Comparison of ENCODE assay signal across 12 mouse cellular contexts in the genomic region with DNA sequence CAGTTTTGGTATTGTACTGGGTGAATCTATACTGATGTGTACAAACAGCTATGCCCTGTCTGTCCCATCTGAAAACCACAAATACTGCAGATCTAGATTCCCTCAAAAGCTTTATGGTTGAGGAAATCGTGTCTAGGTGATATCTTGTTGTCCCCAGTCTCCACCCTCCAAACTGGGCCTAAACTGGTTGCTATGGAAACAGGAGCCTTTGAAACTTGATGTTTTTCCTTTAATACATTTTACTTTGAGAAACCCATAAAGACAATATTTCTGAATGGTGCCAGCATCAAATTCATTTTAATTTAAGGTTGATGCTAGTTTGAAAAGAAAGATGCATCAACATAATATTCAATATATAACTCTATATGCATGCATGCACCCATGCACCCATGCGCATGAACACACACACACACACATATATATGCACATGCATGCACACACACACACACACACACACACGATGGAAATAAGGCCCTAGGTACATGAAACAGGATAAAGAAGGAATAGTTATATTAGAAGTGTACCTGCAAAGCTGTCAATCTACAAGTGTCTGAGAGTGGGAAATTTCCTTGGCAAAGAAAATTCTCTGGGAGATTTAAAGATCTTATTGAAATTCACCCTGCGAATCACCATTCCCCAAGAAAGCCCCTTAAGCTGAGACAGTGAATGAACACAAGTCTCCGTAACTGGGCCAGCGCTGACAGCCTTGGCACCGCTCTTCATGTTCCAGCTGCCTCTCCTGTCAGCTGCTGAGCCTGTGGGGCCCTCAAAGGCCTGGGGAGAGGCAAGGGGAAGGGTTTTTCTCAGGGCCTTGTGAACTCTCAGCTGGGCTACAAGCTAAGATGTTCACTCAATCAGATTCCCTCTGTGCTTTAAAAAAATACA.
DNase-seq lines count a peak whose midpoint lies in the region; ATAC-seq and TF ChIP-seq lines count a peak whose summit lies in the region.
"Had no signal": no experiment of that assay in that cellular context is flagged by ENCODE, and none has a peak within 500 bp of the region (broad histone marks: within the 10 kb centered on the region; RNA-seq: fewer than 3 reads in every experiment).

No protein-coding gene starts in this region.

- no peaks in the 10 kb centered on the region for H3K36me3 ChIP-seq in hindbrain, embryonic 12.5 days
- no peaks in the 10 kb centered on the region for H3K36me3 ChIP-seq in hindbrain, embryonic 11.5 days (ENCODE audit: control insufficient read depth, insufficient read depth, low read length)
- no peaks in the 10 kb centered on the region for H3K36me3 ChIP-seq in forebrain, postnatal 0 days (ENCODE audit: insufficient read depth)
- no peaks in the 10 kb centered on the region for H3K36me3 ChIP-seq in thymus, adult 2 months (ENCODE audit: control insufficient read depth, insufficient read depth, low read length)
- H3K36me3 ChIP-seq in liver, embryonic 12.5 days = no peaks in the 10 kb centered on the region
- H3K36me3 ChIP-seq: liver, embryonic 15.5 days; stomach, embryonic 15.5 days had no signal

- H3K9ac ChIP-seq in hindbrain, embryonic 12.5 days = no peak overlapping the region
- H3K9ac ChIP-seq in hindbrain, embryonic 11.5 days (ENCODE audit: low read depth, low read length) = no peak overlapping the region
- H3K9ac ChIP-seq in forebrain, postnatal 0 days = no peak overlapping the region
- no peak overlapping the region for H3K9ac ChIP-seq in liver, embryonic 12.5 days
- H3K9ac ChIP-seq: liver, embryonic 15.5 days; stomach, embryonic 15.5 days had no signal

- TF ChIP-seq CTCF in forebrain, postnatal 0 days (IDR thresholded peaks at IDR 0.05; ENCODE audit: low read depth) = no peak
- TF ChIP-seq CTCF in thymus, adult 2 months (IDR thresholded peaks at IDR 0.05; ENCODE audit: borderline replicate concordance, control insufficient read depth, extremely low read depth, insufficient read depth, low read length, poor library complexity) = no peak

- no peak overlapping the region for H3K4me2 ChIP-seq in hindbrain, embryonic 12.5 days (replicated peaks)
- no peak overlapping the region for H3K4me2 ChIP-seq in hindbrain, embryonic 11.5 days (replicated peaks; ENCODE audit: low read depth, low read length)
- H3K4me2 ChIP-seq in forebrain, postnatal 0 days (ENCODE audit: low read depth) = no peak overlapping the region
- no peak overlapping the region for H3K4me2 ChIP-seq in liver, embryonic 12.5 days
- H3K4me2 ChIP-seq: liver, embryonic 15.5 days; stomach, embryonic 15.5 days had no signal

- TF ChIP-seq POLR2A in thymus, adult 2 months (IDR thresholded peaks at IDR 0.05; ENCODE audit: control insufficient read depth, extremely low read depth, insufficient read depth, low read length, poor library complexity) = no peak

- DNase-seq in hindbrain, embryonic 11.5 days (ENCODE audit: low spot score) = no peak
- DNase-seq in forebrain, postnatal 0 days = peak; percentile 66
- DNase-seq in left cerebral cortex, postnatal 10 days (ENCODE audit: extremely low spot score in 1 of 2, low spot score in 2 of 2) = peak; percentile 48 to 64
- DNase-seq in right cerebral cortex, adult 2 months (ENCODE audit: low spot score in 2 of 2) = peak; percentile 12 to 41
- no peak for DNase-seq in thymus, adult 2 months
- no peak for DNase-seq in heart, postnatal 36 days
- DNase-seq: heart, adult 11 months; kidney, adult 18-20 months had no signal

- peak; percentile 69; the same call in 1 of the 2 replicates for ATAC-seq in hindbrain, embryonic 12.5 days (ENCODE audit: low FRiP score)
- ATAC-seq in hindbrain, embryonic 11.5 days (ENCODE audit: low FRiP score) = no peak
- ATAC-seq in forebrain, postnatal 0 days = peak; percentile 90
- no peak for ATAC-seq in liver, embryonic 12.5 days

- H3K9me3 ChIP-seq in hindbrain, embryonic 12.5 days (replicated peaks) = no peaks in the 10 kb centered on the region
- H3K9me3 ChIP-seq in hindbrain, embryonic 11.5 days (ENCODE audit: control insufficient read depth, low read length) = no peaks in the 10 kb centered on the region
- no peaks in the 10 kb centered on the region for H3K9me3 ChIP-seq in forebrain, postnatal 0 days (ENCODE audit: low read length)
- no peaks in the 10 kb centered on the region for H3K9me3 ChIP-seq in liver, embryonic 12.5 days (replicated peaks)
- H3K9me3 ChIP-seq: liver, embryonic 15.5 days; stomach, embryonic 15.5 days had no signal

- H3K27ac ChIP-seq in hindbrain, embryonic 12.5 days = no peak overlapping the region
- no peak overlapping the region for H3K27ac ChIP-seq in hindbrain, embryonic 11.5 days (ENCODE audit: low read depth, low read length)
- H3K27ac ChIP-seq in forebrain, postnatal 0 days (ENCODE audit: low read depth, low read length) = no peak overlapping the region
- H3K27ac ChIP-seq in thymus, adult 2 months (ENCODE audit: control insufficient read depth, insufficient read depth, low read length) = no peak overlapping the region
- no peak overlapping the region for H3K27ac ChIP-seq in liver, embryonic 12.5 days
- H3K27ac ChIP-seq: liver, embryonic 15.5 days; stomach, embryonic 15.5 days had no signal

- no peak overlapping the region for H3K4me3 ChIP-seq in hindbrain, embryonic 12.5 days
- H3K4me3 ChIP-seq in hindbrain, embryonic 11.5 days (ENCODE audit: low read depth, low read length) = no peak overlapping the region
- H3K4me3 ChIP-seq in forebrain, postnatal 0 days (ENCODE audit: low read depth, low read length) = no peak overlapping the region
- H3K4me3 ChIP-seq in thymus, adult 2 months (ENCODE audit: control insufficient read depth, insufficient read depth, low read length) = no peak overlapping the region
- H3K4me3 ChIP-seq in liver, embryonic 12.5 days = no peak overlapping the region
- H3K4me3 ChIP-seq: liver, embryonic 15.5 days; stomach, embryonic 15.5 days had no signal

- no peaks in the 10 kb centered on the region for H3K4me1 ChIP-seq in hindbrain, embryonic 12.5 days
- H3K4me1 ChIP-seq in hindbrain, embryonic 11.5 days (replicated peaks; ENCODE audit: control insufficient read depth, insufficient read depth, low read length) = no peaks in the 10 kb centered on the region
- 0 out of 2 replicates have a peak, but pooled peaks cover 7% of the 10 kb centered on the region for H3K4me1 ChIP-seq in forebrain, postnatal 0 days (ENCODE audit: insufficient read depth)
- H3K4me1 ChIP-seq in thymus, adult 2 months (replicated peaks; ENCODE audit: control insufficient read depth, insufficient read depth, low read length) = no peaks in the 10 kb centered on the region
- H3K4me1 ChIP-seq in liver, embryonic 12.5 days = no peaks in the 10 kb centered on the region
- H3K4me1 ChIP-seq: liver, embryonic 15.5 days; stomach, embryonic 15.5 days had no signal

- H3K27me3 ChIP-seq in hindbrain, embryonic 12.5 days = no peaks in the 10 kb centered on the region
- H3K27me3 ChIP-seq in hindbrain, embryonic 11.5 days (ENCODE audit: control insufficient read depth, insufficient read depth, low read length) = no peaks in the 10 kb centered on the region
- H3K27me3 ChIP-seq in forebrain, postnatal 0 days (ENCODE audit: insufficient read depth, low read length) = no peaks in the 10 kb centered on the region
- H3K27me3 ChIP-seq in thymus, adult 2 months (ENCODE audit: control insufficient read depth, insufficient read depth, low read length) = no peaks in the 10 kb centered on the region
- no peaks in the 10 kb centered on the region for H3K27me3 ChIP-seq in liver, embryonic 12.5 days (replicated peaks)
- H3K27me3 ChIP-seq: liver, embryonic 15.5 days; stomach, embryonic 15.5 days had no signal

- 74% methylated on average over 7 of the region's 7 CpGs for WGBS in hindbrain, embryonic 12.5 days
- WGBS in hindbrain, embryonic 11.5 days = 80% methylated on average over 7 of the region's 7 CpGs
- WGBS in forebrain, postnatal 0 days = 34% methylated on average over 7 of the region's 7 CpGs
- WGBS in thymus, adult 2 months = 89% methylated on average over 7 of the region's 7 CpGs
- WGBS in liver, embryonic 12.5 days (ENCODE audit: insufficient replicate concordance) = 63% methylated on average over 7 of the region's 7 CpGs

- intact Hi-C loops in left cerebral cortex, postnatal 10 days (cut with DNase I) = no loop called here
- intact Hi-C loops in heart, postnatal 36 days (cut with DNase I) = no loop called here

Comparison
In these comparisons a context has a peak if more than half of its experiments do, and no peak if none do; other contexts are left out.
1. ATAC-seq: peak in hindbrain, embryonic 12.5 days (single experiment) and forebrain, postnatal 0 days (single experiment); none in hindbrain, embryonic 11.5 days (single experiment) and liver, embryonic 12.5 days (single experiment).
2. DNase-seq: peak in forebrain, postnatal 0 days (single experiment), left cerebral cortex, postnatal 10 days (2 of 2) and right cerebral cortex, adult 2 months (2 of 2); none in hindbrain, embryonic 11.5 days (single experiment), thymus, adult 2 months (single experiment) and heart, postnatal 36 days (0 of 2).